Mouse (Mus musculus) limb, embryonic 14.5 days (tissue): ENCODE measurements around the gene Col4a2. TPM values are rescaled to one million over a fixed set of nuclear protein-coding genes. Genes with fewer than 3 reads are reported as not detected.

Experiments
- ATAC-seq: fragments of 200-750 bp; cut with Nextera tagmentation; 2 replicates; pipeline ENCODE4 v1.8.0; 2017; ENCODE audit warnings: low read depth, moderate number of reproducible peaks, moderate TSS enrichment; ENCODE audit not compliant: low FRiP score
- DNase-seq: peaks from one replicate; pipeline ENCODE4 v3.0.0-alpha.2; 2015; ENCODE audit warnings: low spot score
- H3K27ac ChIP-seq: fragments of 300-500 bp; sonication (generic); replicated peaks from 2 replicates; pipeline ENCODE4 v1.5.1; 2014; ENCODE audit warnings: low read depth, mild to moderate bottlenecking, low read length, moderate library complexity, mixed read lengths
- H3K27me3 ChIP-seq: fragments of 300-500 bp; sonication (generic); 2 replicates; pipeline ENCODE4 v1.6.1; 2014; ENCODE audit warnings: low read length, mixed read lengths; ENCODE audit not compliant: control insufficient read depth, insufficient read depth
- H3K36me3 ChIP-seq: fragments of 300-500 bp; sonication (generic); 2 replicates; pipeline ENCODE4 v1.6.1; 2014; ENCODE audit warnings: mild to moderate bottlenecking, low read length, moderate library complexity, mixed read lengths; ENCODE audit not compliant: control insufficient read depth, insufficient read depth
- H3K4me1 ChIP-seq: fragments of 300-500 bp; sonication (generic); 2 replicates; pipeline ENCODE4 v1.6.1; 2014; ENCODE audit warnings: antibody characterized with exemption, low read length, mixed read lengths; ENCODE audit not compliant: control insufficient read depth, insufficient read depth
- H3K4me2 ChIP-seq: fragments of 300-500 bp; sonication (generic); replicated peaks from 2 replicates; pipeline ENCODE4 v1.6.1; 2014; ENCODE audit warnings: low read depth, mild to moderate bottlenecking, low read length, moderate library complexity; ENCODE audit not compliant: severe bottlenecking
- H3K4me3 ChIP-seq: fragments of 300-500 bp; sonication (generic); replicated peaks from 2 replicates; pipeline ENCODE4 v1.5.1; 2014; ENCODE audit warnings: low read length
- H3K9ac ChIP-seq: fragments of 300-500 bp; sonication (generic); 2 replicates; pipeline ENCODE4 v1.6.1; 2014; ENCODE audit warnings: mild to moderate bottlenecking, low read depth, low read length, moderate library complexity; ENCODE audit not compliant: severe bottlenecking
- H3K9me3 ChIP-seq: fragments of 300-500 bp; sonication (generic); 2 replicates; pipeline ENCODE4 v1.6.1; 2016; ENCODE audit warnings: low read length; ENCODE audit not compliant: control insufficient read depth
- POLR2A ChIP-seq: fragments of 200-500 bp; IDR thresholded peaks from 2 replicates; pipeline ENCODE4 v1.8.0; 2012; ENCODE audit warnings: inconsistent platforms, mild to moderate bottlenecking, moderate library complexity, borderline replicate concordance; ENCODE audit not compliant: insufficient read depth, insufficient read length; ENCODE audit errors: extremely low read depth
- WGBS: fragments of 180-500 bp; shearing (Covaris S2); extraction: QIAGEN DNeasy Blood & Tissue Kit; methylation state at CpG from one replicate; pipeline ENCODE4 v1.1.7; 2014; 5-methylcytosine and 5-hydroxymethylcytosine counted together
- polyA plus RNA-seq, 2 experiments: library from polyadenylated mRNA; depleted of rRNA in 1 of 2; stranded (reverse) in 1 of 2; unstranded in 1 of 2; fragments of >200 nt; fragmentation: Nextera tagmentation in 1 of 2; extraction: Ambion mirVana in 1 of 2; gene quantifications; 2 replicates each; pipeline versions ENCODE4 v1.2.1 to v1.2.3; 2012 to 2014

Gene Col4a2
- polyA plus RNA-seq, 2 experiments = 76.4 to 89.0 TPM

GRCm38 (mm10) chr8:11377391-11378210 is 65.0 kb downstream of the Col4a2 start:
- Histone ChIP-seq H3K27me3 (no peaks in the 10 kb centered on the region), H3K36me3 (no peaks in the 10 kb centered on the region), H3K9ac (no peak overlapping the region), H3K4me2 (no peak overlapping the region), H3K4me1 (peaks cover 12% of the 10 kb centered on the region), H3K27ac (no peak overlapping the region), H3K9me3 (no peaks in the 10 kb centered on the region), H3K4me3 (no peak overlapping the region)
- 90% methylated on average over 16 of the region's 16 CpGs for WGBS
- DNase-seq = no peak
- TF ChIP-seq POLR2A = no peak
- ATAC-seq = no peak

- WGBS = 62% methylated on average over 7 of the region's 7 CpGs
- Histone ChIP-seq H3K4me2 (no peak overlapping the region), H3K9me3 (no peaks in the 10 kb centered on the region), H3K4me3 (no peak overlapping the region), H3K36me3 (no peaks in the 10 kb centered on the region), H3K27ac (no peak overlapping the region), H3K4me1 (peaks cover 18% of the 10 kb centered on the region), H3K27me3 (no peaks in the 10 kb centered on the region), H3K9ac (no peak overlapping the region)
- DNase-seq (no peak), ATAC-seq (no peak)
- no peak for TF ChIP-seq POLR2A
Observed at GRCm38 (mm10) chr8:11379590-11379989, 67.0 kb downstream of the Col4a2 start.

- Histone ChIP-seq H3K9ac (no peak overlapping the region), H3K4me3 (no peak overlapping the region), H3K27ac (no peak overlapping the region), H3K27me3 (no peaks in the 10 kb centered on the region), H3K9me3 (no peaks in the 10 kb centered on the region), H3K36me3 (no peaks in the 10 kb centered on the region), H3K4me1 (peaks cover 22% of the 10 kb centered on the region), H3K4me2 (no peak overlapping the region)
- TF ChIP-seq POLR2A = no peak
- 90% methylated on average over 7 of the region's 7 CpGs for WGBS
- DNase-seq (no peak), ATAC-seq (no peak)
Observed at GRCm38 (mm10) chr8:11381544-11381943, 68.9 kb downstream of the Col4a2 start.

- H3K27ac ChIP-seq = no peak overlapping the region
- no peak for TF ChIP-seq POLR2A
- peaks cover 22% of the 10 kb centered on the region for H3K4me1 ChIP-seq
- no peak overlapping the region for H3K9ac ChIP-seq
- H3K27me3 ChIP-seq = no peaks in the 10 kb centered on the region
- H3K9me3 ChIP-seq = no peaks in the 10 kb centered on the region
- no peak overlapping the region for H3K4me2 ChIP-seq
- no peak overlapping the region for H3K4me3 ChIP-seq
- H3K36me3 ChIP-seq = no peaks in the 10 kb centered on the region
- ATAC-seq (peak; percentile 51; the same call in 1 of the 2 replicates), DNase-seq (no peak)
- 49% methylated on average over 19 of the region's 19 CpGs for WGBS
Observed at GRCm38 (mm10) chr8:11382059-11382810, 69.6 kb downstream of the Col4a2 start.

- H3K9ac ChIP-seq = no peak overlapping the region
- H3K9me3 ChIP-seq = no peaks in the 10 kb centered on the region
- no peak overlapping the region for H3K4me2 ChIP-seq
- no peak for ATAC-seq
- DNase-seq = no peak
- TF ChIP-seq POLR2A = no peak
- H3K4me3 ChIP-seq = no peak overlapping the region
- 0 out of 2 replicates have a peak overlapping the region, but pooled peaks have one; percentile 4 for H3K27ac ChIP-seq
- no peaks in the 10 kb centered on the region for H3K36me3 ChIP-seq
- no peaks in the 10 kb centered on the region for H3K27me3 ChIP-seq
- 71% methylated on average over 3 of the region's 3 CpGs for WGBS
- H3K4me1 ChIP-seq = peaks cover 22% of the 10 kb centered on the region
Observed at GRCm38 (mm10) chr8:11382933-11383332, 70.3 kb downstream of the Col4a2 start.
